Mouse (Mus musculus) thymus, postnatal 36 days (tissue): ENCODE measurements around the gene Gm27179.
"Not testable (repeated sequence)": the region's sequence is repeated elsewhere in the genome, so short reads cannot be mapped to it uniquely, and the experiment has no call there.

ENCODE experiments used
- DNase-seq, 2 experiments: peaks; one replicate each; pipeline ENCODE4 v3.0.0; 2022; ENCODE audit warnings: mixed read lengths in 2 of 2

The Gm27179 gene

GRCm38 (mm10) chr14:69473322-69473721 lies 39.0 kb downstream of the Gm27179 start:
- DNase-seq, result not testable (repeated sequence)

- not testable (repeated sequence) for DNase-seq
Observed at GRCm38 (mm10) chr14:69470122-69470708, 42.1 kb downstream of the Gm27179 start.

- DNase-seq, result not testable (repeated sequence)
Observed at GRCm38 (mm10) chr14:69467612-69468366, 44.6 kb downstream of the Gm27179 start.

GRCm38 (mm10) chr14:69464465-69464864 lies 47.9 kb downstream of the Gm27179 start:
- DNase-seq, result not testable (repeated sequence)
